Mouse (Mus musculus) common myeloid progenitor, adult 5-6 weeks (primary cell): ENCODE data around the gene Cryaa. TPM values are rescaled to one million over a fixed set of nuclear protein-coding genes. Genes with fewer than 3 reads are reported as not detected.
"Not testable (repeated sequence)": the region's sequence is repeated elsewhere in the genome, so short reads cannot be mapped to it uniquely, and the experiment has no call there.

Experiments
- ATAC-seq: replicated peaks from 2 replicates; pipeline ENCODE4 v1.8.0; 2016; ENCODE audit warnings: low read depth, mild to moderate bottlenecking, moderate TSS enrichment, inconsistent platforms; ENCODE audit not compliant: poor library complexity, severe bottlenecking
- total RNA-seq: library from RNA; stranded (forward); fragments of 200-1000, 187-1606 nt; gene quantifications from 2 replicates; pipeline ENCODE4 v1.2.3, GENCODE M21; 2017

The Cryaa gene
- total RNA-seq, 1 experiment from 2014 or later = not detected

DNA sequence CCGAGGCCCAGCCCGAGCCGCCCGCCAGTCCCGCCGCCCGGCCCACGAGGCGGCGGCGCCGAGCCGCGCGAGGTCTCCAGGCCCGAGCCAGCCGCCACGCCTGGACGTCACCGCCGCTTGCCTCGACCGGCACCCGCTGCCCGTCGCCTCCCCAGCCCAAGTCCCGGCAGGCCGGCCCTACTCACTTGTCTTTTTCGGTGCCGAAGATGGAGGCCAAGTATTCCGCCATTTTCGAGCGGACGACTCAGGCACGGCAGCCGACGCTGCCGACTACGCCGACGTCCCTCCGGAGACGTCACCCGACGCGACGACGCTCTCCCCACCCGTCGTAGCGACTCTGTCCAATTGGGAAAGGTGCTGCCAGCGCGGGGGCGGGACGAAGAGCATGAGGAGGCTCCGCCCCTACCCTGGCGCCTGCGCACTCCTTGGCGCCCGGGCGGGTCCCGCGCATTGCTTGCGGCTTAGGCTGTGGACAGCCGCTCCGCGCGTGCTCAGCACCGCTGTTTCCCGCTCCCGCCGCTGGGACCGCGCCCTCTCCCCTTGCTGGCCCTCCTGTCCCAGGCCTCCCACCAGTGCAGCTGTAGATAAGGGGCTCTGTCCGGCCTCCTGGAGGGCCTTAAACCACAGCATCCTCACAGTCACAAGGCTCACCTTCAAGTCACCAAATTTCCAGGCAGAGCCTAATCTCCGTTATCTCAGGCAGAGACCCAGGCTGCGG lies 19.0 kb upstream of the Cryaa start, which contains the start of gene U2af1:
TSS of gene U2af1 (minus strand) at position 425 of the 718 bp plus-strand sequence.
- ATAC-seq = peak; percentile 99

GRCm38 (mm10) chr17:31660661-31661250 lies 16.9 kb upstream of the Cryaa start:
- no peak for ATAC-seq

DNA sequence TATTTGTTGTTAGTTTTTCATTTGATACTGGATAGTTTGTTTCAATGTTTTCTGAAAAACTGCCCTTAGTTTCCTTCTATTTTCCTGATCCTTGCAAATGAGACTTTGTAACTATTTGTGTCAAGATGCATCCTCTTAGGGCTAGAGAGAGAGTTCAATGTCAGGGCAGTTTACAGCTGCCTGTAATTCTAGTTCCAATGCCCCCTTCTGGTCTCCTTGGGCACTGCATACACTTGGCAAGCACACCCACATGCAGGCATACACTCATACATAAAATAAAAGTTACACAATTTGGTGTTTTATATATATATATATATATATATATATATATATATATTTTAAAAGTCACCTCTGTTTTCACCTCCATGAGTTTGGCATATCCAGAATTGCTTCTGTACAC lies 14.8 kb upstream of the Cryaa start:
- ATAC-seq = no peak

DNA sequence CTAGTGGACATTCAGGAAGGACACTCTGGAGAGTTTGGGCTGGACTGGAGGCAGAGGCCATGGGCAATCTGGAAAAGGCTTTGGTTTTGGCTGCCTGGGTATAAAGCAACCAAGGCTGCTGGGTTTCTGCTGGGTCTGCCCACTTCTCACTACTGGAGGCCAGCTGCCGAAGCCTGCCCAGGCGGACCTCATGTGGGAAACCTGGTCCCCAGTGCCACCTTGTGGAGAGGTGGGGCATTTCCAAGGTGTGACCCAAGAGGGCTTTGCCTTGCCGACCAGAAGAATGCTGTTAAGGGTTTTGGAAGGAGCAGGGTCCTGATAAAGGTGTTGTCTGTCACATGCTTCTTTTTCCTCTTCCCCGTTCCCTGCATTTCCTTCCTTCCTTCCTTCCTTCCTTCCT lies 12.8 kb upstream of the Cryaa start:
- ATAC-seq = peak; percentile 97

DNA sequence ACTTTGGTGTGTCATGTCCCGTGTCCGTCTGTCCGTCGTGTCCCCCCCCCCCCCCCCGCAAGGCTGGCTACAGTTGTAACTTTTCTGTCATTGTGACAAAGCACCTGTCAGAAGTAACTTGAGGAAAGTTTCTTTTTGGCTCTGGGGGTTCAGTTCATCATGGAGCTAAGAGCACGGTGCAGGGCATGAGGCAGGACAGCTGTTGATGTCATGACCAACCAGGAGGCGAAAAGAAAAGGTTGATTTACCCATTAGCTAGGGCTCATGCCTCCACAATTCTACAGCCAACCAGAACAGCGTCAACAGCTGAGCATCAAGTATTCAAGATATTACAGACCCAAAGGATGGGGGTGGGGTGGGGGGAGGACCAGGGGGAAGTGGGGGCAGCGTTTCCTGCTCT lies 9.3 kb upstream of the Cryaa start:
- no peak for ATAC-seq

GRCm38 (mm10) chr17:31670163-31670562 lies 7.4 kb upstream of the Cryaa start:
- ATAC-seq = no peak

- no peak for ATAC-seq
These were observed 5.9 kb upstream of the Cryaa start for GRCm38 (mm10) chr17:31671698-31672097.

GRCm38 (mm10) chr17:31672279-31672678 lies 5.3 kb upstream of the Cryaa start:
- ATAC-seq = no peak

DNA sequence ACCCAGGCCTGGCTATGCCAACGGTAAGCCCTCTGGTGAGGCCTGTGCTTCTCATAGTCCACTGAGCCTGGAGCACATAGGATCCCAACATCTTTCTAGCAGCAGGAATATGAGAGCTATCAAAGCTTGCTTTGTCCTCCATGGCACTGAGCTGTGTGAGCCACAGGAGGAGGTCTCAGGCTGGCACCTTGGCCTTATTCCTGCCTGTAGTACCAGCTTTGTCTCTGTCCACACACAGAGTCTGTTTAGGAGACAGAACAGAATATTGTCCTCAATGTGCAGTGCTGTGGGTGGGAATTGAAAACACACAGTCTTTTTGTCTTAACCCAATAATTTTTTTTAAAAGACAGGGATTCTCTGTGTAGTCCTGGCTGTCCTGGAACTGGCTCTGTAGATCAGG lies 3.2 kb upstream of the Cryaa start:
- no peak for ATAC-seq

- ATAC-seq = 0 out of 2 replicates have a peak, but pooled peaks have one; percentile 21
These were observed 2.8 kb downstream of the Cryaa start for GRCm38 (mm10) chr17:31680450-31680849.

GRCm38 (mm10) chr17:31685514-31686224 lies 8.1 kb downstream of the Cryaa start:
- ATAC-seq = peak; percentile 95

- no peak for ATAC-seq
These were observed 8.6 kb downstream of the Cryaa start for GRCm38 (mm10) chr17:31686225-31686564.

DNA sequence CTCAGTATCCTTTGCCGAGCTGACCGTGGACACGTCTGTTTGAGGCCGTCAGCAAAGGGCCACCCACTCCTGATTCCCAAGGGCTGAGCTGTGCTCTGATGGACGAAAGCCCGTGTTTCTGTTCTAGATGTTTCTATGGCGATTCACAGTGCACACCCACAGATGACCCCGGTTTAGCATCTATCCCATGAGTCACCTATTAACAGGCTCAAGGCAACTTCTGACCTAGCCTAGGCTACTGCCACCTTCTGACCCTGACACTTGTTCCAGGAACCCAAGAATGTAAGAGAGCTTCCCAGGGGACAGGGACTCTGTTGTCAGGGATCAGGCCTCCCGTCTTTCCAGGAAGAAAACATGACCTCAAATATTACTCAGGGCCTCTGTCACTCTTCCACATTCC lies 10.5 kb downstream of the Cryaa start:
- no peak for ATAC-seq

DNA sequence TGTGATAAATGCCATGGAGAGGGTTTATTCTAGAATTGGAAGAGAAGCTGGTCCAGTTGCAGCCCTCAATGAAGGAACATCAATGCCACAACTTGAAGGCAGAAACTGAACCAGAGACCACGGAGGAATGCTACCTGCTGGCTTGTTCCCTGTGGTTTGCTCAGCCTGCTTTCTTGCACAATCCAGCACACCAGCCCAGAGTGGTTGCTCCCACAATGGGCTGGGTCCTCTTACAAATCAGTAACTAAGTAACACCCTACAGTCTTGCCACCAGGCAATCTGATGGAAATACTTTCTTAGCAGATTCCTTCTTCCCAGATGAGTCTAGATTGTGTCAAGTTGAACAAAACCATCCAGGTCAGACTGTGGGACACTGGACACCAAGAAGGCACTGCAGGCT lies 12.0 kb downstream of the Cryaa start:
- ATAC-seq = no peak

GRCm38 (mm10) chr17:31692918-31693317 lies 15.3 kb downstream of the Cryaa start:
- ATAC-seq = no peak

DNA sequence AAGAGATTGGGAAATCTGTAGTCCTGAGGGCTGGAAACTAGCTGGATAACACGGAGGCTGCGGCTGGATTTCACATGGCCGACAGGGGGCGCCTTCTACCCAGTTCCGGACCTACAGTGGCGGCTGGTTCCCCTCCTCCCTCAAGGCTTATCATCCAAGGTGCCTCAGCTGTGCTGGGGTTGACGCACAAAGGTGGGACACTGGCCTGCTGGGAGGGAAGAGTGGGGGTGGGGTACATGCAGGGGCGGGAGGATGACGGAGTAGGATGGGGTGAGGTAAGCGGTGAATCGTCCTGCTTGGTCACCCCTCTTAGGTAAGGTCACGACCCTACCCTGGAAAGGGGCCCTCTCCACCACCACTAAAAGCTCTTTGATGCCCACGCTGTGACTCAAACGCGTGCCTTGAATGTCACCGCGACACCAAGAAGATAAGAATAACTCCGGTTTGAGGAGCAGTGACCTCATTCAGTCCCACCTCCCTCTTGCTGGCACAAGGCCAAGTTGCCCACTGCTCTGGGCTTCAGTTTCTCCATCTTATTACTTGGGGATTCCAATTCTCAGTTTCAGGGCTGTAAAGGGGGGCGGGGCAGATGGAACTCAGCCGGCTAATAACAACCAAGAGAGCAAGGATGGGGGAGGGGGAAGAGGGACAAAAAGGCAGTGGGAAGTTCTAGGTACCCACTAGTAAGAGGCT lies 15.9 kb downstream of the Cryaa start:
- ATAC-seq = peak; percentile 73

GRCm38 (mm10) chr17:31694023-31694376 lies 16.4 kb downstream of the Cryaa start:
- no peak for ATAC-seq

GRCm38 (mm10) chr17:31694949-31695348 lies 17.3 kb downstream of the Cryaa start:
- no peak for ATAC-seq

DNA sequence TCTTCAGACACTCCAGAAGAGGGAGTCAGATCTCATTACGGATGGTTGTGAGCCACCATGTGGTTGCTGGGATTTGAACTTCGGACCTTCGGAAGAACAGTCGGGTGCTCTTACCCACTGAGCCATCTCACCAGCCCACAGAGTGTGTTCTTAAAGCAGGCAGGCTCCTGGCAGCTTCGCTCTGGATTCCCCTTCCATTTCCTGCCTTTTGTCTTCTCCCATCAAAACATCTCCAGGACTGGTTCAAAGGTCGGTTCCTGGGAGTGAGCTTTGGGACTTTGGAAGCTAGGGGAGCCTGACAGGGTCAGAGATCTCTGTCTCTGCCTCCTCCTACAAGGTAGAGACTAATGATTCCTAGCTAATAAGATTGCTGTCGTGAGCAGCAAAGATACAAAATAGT lies 17.7 kb downstream of the Cryaa start:
- not testable (repeated sequence) for ATAC-seq

- ATAC-seq = no peak
These were observed 20.7 kb downstream of the Cryaa start for GRCm38 (mm10) chr17:31698347-31698746.
